ENCODE assay signal across 17 mouse cellular contexts in genomic region chr9:72037059-72037516, GRCm38 (mm10).
DNase-seq lines count a peak whose midpoint lies in the region; ATAC-seq and TF ChIP-seq lines count a peak whose summit lies in the region.
"Had no signal": no experiment of that assay in that cellular context is flagged by ENCODE, and none has a peak within 500 bp of the region (broad histone marks: within the 10 kb centered on the region; RNA-seq: fewer than 3 reads in every experiment).

No protein-coding gene starts in this region.

- peak; percentile 65 for TF ChIP-seq EP300 in liver, embryonic 14.5 days (IDR thresholded peaks at IDR 0.05; ENCODE audit: low read depth)

- peak overlapping the region; percentile 40; the same call in 1 of the 2 replicates for H3K27ac ChIP-seq in liver, embryonic 14.5 days
- H3K27ac ChIP-seq in kidney, embryonic 15.5 days = no peak overlapping the region
- H3K27ac ChIP-seq: embryonic facial prominence, embryonic 13.5 days; gastrocnemius, adult 2 months; layer of hippocampus, adult 2 months; limb, embryonic 10.5 days had no signal

- no peak for TF ChIP-seq CTCF in liver, embryonic 14.5 days (IDR thresholded peaks at IDR 0.05; ENCODE audit: low read depth)

- ATAC-seq in megakaryocyte, adult 5-6 weeks (ENCODE audit: poor library complexity, severe bottlenecking) = no peak
- ATAC-seq in common myeloid progenitor, adult 5-6 weeks (replicated peaks; ENCODE audit: low read depth, poor library complexity, severe bottlenecking) = peak; percentile 72
- ATAC-seq in liver, embryonic 14.5 days (ENCODE audit: insufficient read depth) = peak; percentile 87
- no peak for ATAC-seq in kidney, embryonic 15.5 days (replicated peaks; ENCODE audit: low FRiP score)
- ATAC-seq: midbrain, embryonic 16.5 days had no signal

- 27% methylated on average over 2 of the region's 2 CpGs for WGBS in liver, embryonic 14.5 days (ENCODE audit: insufficient replicate concordance)
- WGBS in kidney, embryonic 15.5 days = 77% methylated on average over 2 of the region's 2 CpGs

- H3K4me2 ChIP-seq in liver, embryonic 14.5 days (ENCODE audit: low read depth) = peak overlapping the region; percentile 37
- H3K4me2 ChIP-seq in kidney, embryonic 15.5 days = no peak overlapping the region
- H3K4me2 ChIP-seq: embryonic facial prominence, embryonic 13.5 days had no signal

- H3K4me1 ChIP-seq in megakaryocyte, embryonic 14.5 days = peaks cover 55% of the 10 kb centered on the region
- H3K4me1 ChIP-seq in liver, embryonic 14.5 days (replicated peaks; ENCODE audit: control insufficient read depth in 2 of 2, insufficient read depth in 2 of 2, low read length in 1 of 2) = peaks cover 5 to 19% of the 10 kb centered on the region in 2 experiments
- H3K4me1 ChIP-seq in kidney, embryonic 15.5 days = peaks cover 16% of the 10 kb centered on the region; the same call in 1 of the 2 replicates
- H3K4me1 ChIP-seq: limb, embryonic 10.5 days had no signal

- no peaks in the 10 kb centered on the region for H3K36me3 ChIP-seq in megakaryocyte, embryonic 14.5 days (replicated peaks; ENCODE audit: low read length)
- H3K36me3 ChIP-seq in liver, embryonic 14.5 days (replicated peaks; ENCODE audit: control insufficient read depth, insufficient read depth, low read depth) = no peaks in the 10 kb centered on the region
- H3K36me3 ChIP-seq in kidney, embryonic 15.5 days = no peaks in the 10 kb centered on the region
- H3K36me3 ChIP-seq: embryonic facial prominence, embryonic 13.5 days; limb, embryonic 10.5 days had no signal

- H3K9ac ChIP-seq in liver, embryonic 14.5 days (replicated peaks) = no peak overlapping the region
- no peak overlapping the region for H3K9ac ChIP-seq in kidney, embryonic 15.5 days
- H3K9ac ChIP-seq: embryonic facial prominence, embryonic 13.5 days had no signal

- DNase-seq in liver, embryonic 14.5 days (ENCODE audit: low read depth in 3 of 3, low spot score in 3 of 3) = peak; percentile 29 to 36 (median 35)
- no peak for DNase-seq in kidney, postnatal 4 days
- DNase-seq in cerebellum, postnatal 4 days (ENCODE audit: low spot score in 2 of 2) = no peak
- DNase-seq: cerebellum, adult 11-12 months; gastrocnemius, adult 2 months; heart, adult 11 months; kidney, adult 9 months; lung, adult 2 months; lung, postnatal 4 days had no signal

- H3K27me3 ChIP-seq in megakaryocyte, embryonic 14.5 days (replicated peaks) = no peaks in the 10 kb centered on the region
- no peaks in the 10 kb centered on the region for H3K27me3 ChIP-seq in liver, embryonic 14.5 days (ENCODE audit: control insufficient read depth, insufficient read depth, low read length)
- no peaks in the 10 kb centered on the region for H3K27me3 ChIP-seq in kidney, embryonic 15.5 days
- H3K27me3 ChIP-seq: embryonic facial prominence, embryonic 13.5 days had no signal

- H3K9me3 ChIP-seq in megakaryocyte, embryonic 14.5 days = no peaks in the 10 kb centered on the region
- no peaks in the 10 kb centered on the region for H3K9me3 ChIP-seq in liver, embryonic 14.5 days (ENCODE audit: control insufficient read depth, low read length)
- H3K9me3 ChIP-seq in kidney, embryonic 15.5 days (replicated peaks) = no peaks in the 10 kb centered on the region
- H3K9me3 ChIP-seq: embryonic facial prominence, embryonic 13.5 days; limb, embryonic 10.5 days had no signal

- peak overlapping the region; percentile 81 for H3K4me3 ChIP-seq in megakaryocyte, embryonic 14.5 days (replicated peaks)
- H3K4me3 ChIP-seq in liver, embryonic 14.5 days (ENCODE audit: insufficient read depth in 1 of 2, low read depth in 2 of 2, low read length in 2 of 2) = no peak overlapping the region
- H3K4me3 ChIP-seq in kidney, embryonic 15.5 days (replicated peaks) = no peak overlapping the region
- H3K4me3 ChIP-seq: embryonic facial prominence, embryonic 13.5 days; gastrocnemius, adult 2 months; layer of hippocampus, adult 2 months; limb, embryonic 10.5 days had no signal

Comparison
In these comparisons a context has a peak if more than half of its experiments do, and no peak if none do; other contexts are left out.
1. ATAC-seq: peak in common myeloid progenitor, adult 5-6 weeks (single experiment) and liver, embryonic 14.5 days (single experiment); none in megakaryocyte, adult 5-6 weeks (single experiment) and kidney, embryonic 15.5 days (single experiment).
2. DNase-seq: peak in liver, embryonic 14.5 days (3 of 3); none in kidney, postnatal 4 days (0 of 2) and cerebellum, postnatal 4 days (0 of 2).